In the genomic region with DNA sequence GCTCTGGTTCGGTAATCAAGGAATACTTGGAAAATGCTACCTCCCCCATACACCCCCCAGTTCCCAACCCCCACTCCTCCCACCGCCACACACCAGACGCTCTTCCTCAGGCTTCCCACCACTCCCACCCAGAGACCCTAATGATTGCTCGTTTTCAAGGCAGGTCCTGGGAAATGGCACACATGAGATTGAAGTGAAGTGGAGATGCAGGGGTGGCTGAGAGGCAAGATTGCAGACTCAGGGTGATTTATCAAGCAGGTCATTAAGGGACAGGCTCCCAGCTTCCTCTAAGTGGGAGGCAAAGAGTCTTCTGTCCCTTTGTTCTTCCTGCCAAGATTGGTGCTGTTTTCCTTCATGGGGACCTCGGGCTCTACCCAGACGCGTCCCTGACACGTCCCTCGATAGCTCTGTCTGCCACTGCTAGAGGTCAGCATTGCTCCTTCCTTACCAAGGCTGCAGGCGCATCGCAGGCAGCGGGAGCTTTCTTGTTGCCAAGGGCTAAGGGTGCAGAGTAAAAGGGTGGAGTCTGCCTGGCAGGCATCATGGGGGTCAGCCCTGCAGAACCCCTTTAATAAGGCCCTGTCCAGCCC, we compare ENCODE assay signal across 9 mouse cellular contexts.
A peak's percentile ranks its signal among the peaks of the same experiment; 100 is the strongest.
DNase-seq lines count a peak whose midpoint lies in the region; ATAC-seq and TF ChIP-seq lines count a peak whose summit lies in the region.
"Had no signal": no experiment of that assay in that cellular context is flagged by ENCODE, and none has a peak within 500 bp of the region (broad histone marks: within the 10 kb centered on the region; RNA-seq: fewer than 3 reads in every experiment).

No protein-coding gene starts in this region.

- H3K4me1 ChIP-seq in embryonic facial prominence, embryonic 12.5 days = peaks cover 56% of the 10 kb centered on the region
- H3K4me1 ChIP-seq in hindbrain, embryonic 12.5 days = peaks cover 36% of the 10 kb centered on the region
- H3K4me1 ChIP-seq in lung, embryonic 16.5 days (replicated peaks; ENCODE audit: control insufficient read depth, insufficient read depth, low read length) = peaks cover 64% of the 10 kb centered on the region
- H3K4me1 ChIP-seq in small intestine, adult 2 months (ENCODE audit: control insufficient read depth, insufficient read depth, insufficient read length, low read length) = no peaks in the 10 kb centered on the region

- H3K27me3 ChIP-seq in embryonic facial prominence, embryonic 12.5 days = no peaks in the 10 kb centered on the region
- no peaks in the 10 kb centered on the region for H3K27me3 ChIP-seq in hindbrain, embryonic 12.5 days
- H3K27me3 ChIP-seq in lung, embryonic 16.5 days (ENCODE audit: control insufficient read depth, insufficient read depth, low read depth, low read length) = no peaks in the 10 kb centered on the region
- no peaks in the 10 kb centered on the region for H3K27me3 ChIP-seq in small intestine, adult 2 months (ENCODE audit: control insufficient read depth, insufficient read depth, low read length)
- H3K27me3 ChIP-seq: limb, embryonic 15.5 days had no signal

- peak; percentile 66 for DNase-seq in gastrocnemius, adult 2 months
- DNase-seq in gastrocnemius, adult 8-10 months (ENCODE audit: low spot score in 2 of 2) = no peak
- DNase-seq in adrenal gland, postnatal 10 days = peak; percentile 71
- no peak for DNase-seq in left cerebral cortex, adult 11 months (ENCODE audit: low spot score)

- no peak for ATAC-seq in embryonic facial prominence, embryonic 12.5 days (ENCODE audit: insufficient number of reproducible peaks, insufficient read depth, low FRiP score, low TSS enrichment)
- peak; percentile 70 for ATAC-seq in hindbrain, embryonic 12.5 days (ENCODE audit: low FRiP score)
- peak; percentile 80 for ATAC-seq in lung, embryonic 16.5 days (ENCODE audit: low read depth)

- peak overlapping the region; percentile 8; the same call in 1 of the 2 replicates for H3K27ac ChIP-seq in gastrocnemius, adult 2 months
- peak overlapping the region; percentile 0; the same call in 1 of the 2 replicates for H3K27ac ChIP-seq in embryonic facial prominence, embryonic 12.5 days
- no peak overlapping the region for H3K27ac ChIP-seq in hindbrain, embryonic 12.5 days
- H3K27ac ChIP-seq in lung, embryonic 16.5 days (ENCODE audit: low read length) = peak overlapping the region; percentile 80
- no peak overlapping the region for H3K27ac ChIP-seq in small intestine, adult 2 months (ENCODE audit: insufficient read depth, low read depth, low read length)
- H3K27ac ChIP-seq: limb, embryonic 15.5 days had no signal

- H3K4me2 ChIP-seq in embryonic facial prominence, embryonic 12.5 days (replicated peaks) = no peak overlapping the region
- no peak overlapping the region for H3K4me2 ChIP-seq in hindbrain, embryonic 12.5 days (replicated peaks)
- H3K4me2 ChIP-seq in lung, embryonic 16.5 days (ENCODE audit: low read depth, low read length) = no peak overlapping the region
- H3K4me2 ChIP-seq: limb, embryonic 15.5 days had no signal

- no peak overlapping the region for H3K9ac ChIP-seq in embryonic facial prominence, embryonic 12.5 days
- H3K9ac ChIP-seq in hindbrain, embryonic 12.5 days = 0 out of 2 replicates have a peak overlapping the region, but pooled peaks have one; percentile 10
- H3K9ac ChIP-seq in lung, embryonic 16.5 days (ENCODE audit: low read length) = no peak overlapping the region
- H3K9ac ChIP-seq: limb, embryonic 15.5 days had no signal

- TF ChIP-seq POLR2A in small intestine, adult 2 months (IDR thresholded peaks at IDR 0.05; ENCODE audit: low read depth, low read length) = no peak

- 19% methylated on average over 12 of the region's 12 CpGs for WGBS in embryonic facial prominence, embryonic 12.5 days
- WGBS in hindbrain, embryonic 12.5 days = 17% methylated on average over 12 of the region's 12 CpGs
- WGBS in lung, embryonic 16.5 days = 19% methylated on average over 12 of the region's 12 CpGs
- WGBS in small intestine, adult 2 months = 31% methylated on average over 12 of the region's 12 CpGs

- intact Hi-C loops in gastrocnemius, adult 2 months (cut with DNase I) = loop anchor here (5.0 kb wide), 1 partner anchor 36 kb away; no protein-coding TSS in a partner anchor

- H3K9me3 ChIP-seq in embryonic facial prominence, embryonic 12.5 days = no peaks in the 10 kb centered on the region
- H3K9me3 ChIP-seq in hindbrain, embryonic 12.5 days (replicated peaks) = no peaks in the 10 kb centered on the region
- no peaks in the 10 kb centered on the region for H3K9me3 ChIP-seq in lung, embryonic 16.5 days (ENCODE audit: control insufficient read depth, low read length)
- H3K9me3 ChIP-seq: limb, embryonic 15.5 days had no signal

- no peak overlapping the region for H3K4me3 ChIP-seq in gastrocnemius, adult 2 months
- H3K4me3 ChIP-seq in embryonic facial prominence, embryonic 12.5 days = no peak overlapping the region
- H3K4me3 ChIP-seq in hindbrain, embryonic 12.5 days = no peak overlapping the region
- H3K4me3 ChIP-seq in lung, embryonic 16.5 days (ENCODE audit: low read length) = no peak overlapping the region
- no peak overlapping the region for H3K4me3 ChIP-seq in small intestine, adult 2 months (ENCODE audit: low read depth, low read length)
- H3K4me3 ChIP-seq: limb, embryonic 15.5 days had no signal

- peak; percentile 53 for TF ChIP-seq CTCF in gastrocnemius, adult 2 months (IDR thresholded peaks at IDR 0.05)
- peak; percentile 55; the same call in 1 of the 2 replicates for TF ChIP-seq CTCF in small intestine, adult 2 months (IDR thresholded peaks at IDR 0.05; ENCODE audit: extremely low read depth, insufficient read length, insufficient replicate concordance, low read depth, low read length)

- no peaks in the 10 kb centered on the region for H3K36me3 ChIP-seq in embryonic facial prominence, embryonic 12.5 days
- H3K36me3 ChIP-seq in hindbrain, embryonic 12.5 days = no peaks in the 10 kb centered on the region
- no peaks in the 10 kb centered on the region for H3K36me3 ChIP-seq in lung, embryonic 16.5 days (ENCODE audit: control insufficient read depth, insufficient read depth, low read length)
- no peaks in the 10 kb centered on the region for H3K36me3 ChIP-seq in small intestine, adult 2 months (ENCODE audit: control insufficient read depth, insufficient read depth, low read length)
- H3K36me3 ChIP-seq: limb, embryonic 15.5 days had no signal

Comparison
In these comparisons a context has a peak if more than half of its experiments do, and no peak if none do; other contexts are left out.
1. DNase-seq: peak in gastrocnemius, adult 2 months (single experiment) and adrenal gland, postnatal 10 days (single experiment); none in gastrocnemius, adult 8-10 months (0 of 2) and left cerebral cortex, adult 11 months (single experiment).
2. H3K27ac ChIP-seq: peak in gastrocnemius, adult 2 months (single experiment), embryonic facial prominence, embryonic 12.5 days (single experiment) and lung, embryonic 16.5 days (single experiment); none in hindbrain, embryonic 12.5 days (single experiment) and small intestine, adult 2 months (single experiment).